Mouse (Mus musculus) C2C12 (cell line): ENCODE data around the gene Micall2. TPM values are rescaled to one million over a fixed set of nuclear protein-coding genes. Genes with fewer than 3 reads are reported as not detected.

ENCODE experiments used
- H3K27me3 ChIP-seq: one replicate; pipeline ENCODE4 v1.6.1; 2011; ENCODE audit not compliant: control insufficient read depth, insufficient read depth, insufficient read length
- H3K36me3 ChIP-seq: one replicate; pipeline ENCODE4 v1.6.1; 2011; ENCODE audit not compliant: control insufficient read depth, insufficient read depth
- H3K4me3 ChIP-seq: one replicate; pipeline ENCODE4 v1.5.1; 2011; ENCODE audit warnings: mild to moderate bottlenecking, control low read depth; ENCODE audit not compliant: poor library complexity, insufficient read depth, severe bottlenecking
- H3K79me2 ChIP-seq: one replicate; pipeline ENCODE4 v1.6.1; 2011; ENCODE audit not compliant: control insufficient read depth, insufficient read depth
- H3K79me3 ChIP-seq: one replicate; pipeline ENCODE4 v1.6.1; 2011; ENCODE audit warnings: low read depth, control low read depth
- H3ac ChIP-seq: one replicate; pipeline ENCODE3; 2011; ENCODE audit warnings: low read depth; ENCODE audit not compliant: control insufficient read depth, insufficient read length
- CEBPB ChIP-seq: IDR thresholded peaks from one replicate; pipeline ENCODE4 v1.6.1; 2011; ENCODE audit warnings: low read depth, mild to moderate bottlenecking, control low read depth, moderate library complexity
- CTCF ChIP-seq: IDR thresholded peaks from one replicate; pipeline ENCODE4 v1.5.1; 2011; ENCODE audit not compliant: control insufficient read depth, insufficient read depth, insufficient read length
- FOSL1 ChIP-seq: IDR thresholded peaks from one replicate; pipeline ENCODE4 v1.8.0; 2011; ENCODE audit warnings: mild to moderate bottlenecking, low read length; ENCODE audit not compliant: poor library complexity, insufficient read depth, severe bottlenecking
- MAX ChIP-seq: IDR thresholded peaks from one replicate; pipeline ENCODE4 v1.6.1; 2011; ENCODE audit warnings: mild to moderate bottlenecking, control low read depth
- MYOD1 ChIP-seq: IDR thresholded peaks from one replicate; pipeline ENCODE4 v1.6.1; 2011; ENCODE audit warnings: low read depth; ENCODE audit not compliant: control insufficient read depth, insufficient read length
- MYOG ChIP-seq: IDR thresholded peaks from one replicate; pipeline ENCODE4 v1.6.1; 2011; ENCODE audit not compliant: control insufficient read depth, insufficient read length; ENCODE audit errors: extremely low read depth
- USF1 ChIP-seq: IDR thresholded peaks from one replicate; pipeline ENCODE4 v1.6.1; 2011; ENCODE audit warnings: low read depth, mild to moderate bottlenecking, control low read depth, moderate library complexity
- polyA plus RNA-seq: library from polyadenylated mRNA; unstranded; fragments of >200 nt; fragmentation: generic; extraction: Trizol; gene quantifications from one replicate; pipeline ENCODE4 v1.2.1, GENCODE M21; 2012; ENCODE audit warnings: missing spikeins

Micall2 gene
- polyA plus RNA-seq, 1 experiment: 9.5 TPM

DNA sequence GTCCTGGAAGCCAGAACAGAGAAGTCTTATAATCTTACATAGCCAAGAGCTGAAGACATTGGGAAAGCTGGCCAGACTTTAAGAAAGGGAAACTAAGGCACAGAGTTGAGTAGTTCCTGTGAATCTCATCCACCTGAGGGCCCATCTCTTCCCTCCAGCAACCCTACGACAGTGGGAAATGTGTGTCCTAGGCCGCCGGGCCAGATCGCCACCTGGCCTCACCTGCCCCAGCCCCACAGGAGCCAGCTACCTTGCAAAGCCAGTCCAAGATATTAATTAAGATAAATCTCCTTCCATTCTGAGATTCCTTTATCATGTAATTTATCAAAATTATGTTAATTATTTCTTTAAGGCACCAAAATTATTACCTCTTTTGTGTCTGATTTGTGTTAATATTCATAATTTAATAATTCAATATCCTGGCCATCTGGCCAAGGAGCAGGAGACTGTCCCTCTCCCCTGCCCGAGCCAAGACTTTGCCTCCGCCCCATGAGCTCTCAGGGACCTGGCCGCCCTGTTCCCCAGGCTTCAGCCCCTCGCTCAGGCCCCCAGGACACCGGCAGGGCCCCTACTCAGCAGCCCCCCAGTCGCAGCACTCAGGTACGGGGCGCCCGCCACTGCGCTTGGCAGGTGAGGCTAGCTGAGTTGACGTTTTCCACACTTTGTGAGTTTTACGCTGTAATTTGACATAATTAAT is 41.7 kb downstream of the Micall2 start:
- H3K79me3 ChIP-seq: no peaks in the 10 kb centered on the region
- H3ac ChIP-seq: no peak overlapping the region
- H3K79me2 ChIP-seq: no peaks in the 10 kb centered on the region
- no peaks in the 10 kb centered on the region for H3K36me3 ChIP-seq
- TF ChIP-seq MAX: no peak
- TF ChIP-seq FOSL1: no peak
- TF ChIP-seq MYOG: no peak
- TF ChIP-seq CTCF: no peak
- TF ChIP-seq MYOD1: no peak
- TF ChIP-seq USF1: no peak
- no peak for TF ChIP-seq CEBPB
- H3K27me3 ChIP-seq: peaks cover 6% of the 10 kb centered on the region
- no peak overlapping the region for H3K4me3 ChIP-seq

DNA sequence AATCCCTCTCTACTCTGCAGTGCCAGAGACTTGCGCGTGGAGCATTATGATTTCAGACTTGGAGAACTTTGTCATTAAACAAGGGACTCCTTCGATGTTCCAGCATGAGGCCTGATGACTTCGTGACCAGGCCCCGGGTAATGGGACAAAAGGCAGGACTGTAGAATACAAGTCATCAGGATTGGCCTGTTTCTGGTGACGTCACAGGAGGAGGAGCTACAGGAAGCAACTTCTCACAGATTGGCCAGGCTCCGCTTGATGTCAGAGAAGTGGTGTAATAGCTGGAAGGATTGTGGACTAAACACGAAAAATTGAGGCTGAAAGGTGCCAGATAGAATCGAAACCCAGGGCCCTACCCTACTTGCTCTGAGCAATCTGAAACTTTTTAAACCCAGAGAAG is 45.3 kb downstream of the Micall2 start:
- Histone ChIP-seq H3K79me3 (no peaks in the 10 kb centered on the region), H3K36me3 (no peaks in the 10 kb centered on the region), H3K27me3 (peaks cover 20% of the 10 kb centered on the region), H3K4me3 (no peak overlapping the region), H3ac (no peak overlapping the region), H3K79me2 (no peaks in the 10 kb centered on the region)
- TF ChIP-seq CEBPB (no peak), USF1 (no peak), MYOD1 (no peak), MAX (no peak), FOSL1 (no peak), CTCF (no peak), MYOG (no peak)

DNA sequence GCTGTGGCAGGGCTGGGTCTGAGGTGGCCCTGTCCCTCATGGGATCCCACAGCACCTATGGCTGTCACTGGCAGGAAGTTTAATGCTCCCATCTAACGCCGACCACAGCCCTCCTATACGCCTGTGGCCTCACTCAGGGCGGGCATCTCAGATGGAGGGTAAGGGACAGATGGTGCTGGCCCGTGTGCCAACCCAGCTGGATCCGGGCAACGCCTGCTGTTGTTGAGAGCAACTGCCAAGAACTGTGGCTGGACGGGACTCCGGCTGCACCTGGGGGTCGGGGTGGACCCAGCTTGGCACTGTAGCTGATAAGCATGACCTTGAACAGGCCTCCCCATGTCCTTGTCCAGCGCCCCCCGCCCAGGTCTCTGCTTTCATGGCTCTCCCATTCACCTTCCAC is 47.8 kb downstream of the Micall2 start:
- H3ac ChIP-seq: no peak overlapping the region
- no peaks in the 10 kb centered on the region for H3K36me3 ChIP-seq
- no peak overlapping the region for H3K4me3 ChIP-seq
- no peaks in the 10 kb centered on the region for H3K79me3 ChIP-seq
- H3K79me2 ChIP-seq: no peaks in the 10 kb centered on the region
- TF ChIP-seq FOSL1: no peak
- no peak for TF ChIP-seq CEBPB
- TF ChIP-seq MAX: no peak
- TF ChIP-seq USF1: no peak
- peaks cover 33% of the 10 kb centered on the region for H3K27me3 ChIP-seq

DNA sequence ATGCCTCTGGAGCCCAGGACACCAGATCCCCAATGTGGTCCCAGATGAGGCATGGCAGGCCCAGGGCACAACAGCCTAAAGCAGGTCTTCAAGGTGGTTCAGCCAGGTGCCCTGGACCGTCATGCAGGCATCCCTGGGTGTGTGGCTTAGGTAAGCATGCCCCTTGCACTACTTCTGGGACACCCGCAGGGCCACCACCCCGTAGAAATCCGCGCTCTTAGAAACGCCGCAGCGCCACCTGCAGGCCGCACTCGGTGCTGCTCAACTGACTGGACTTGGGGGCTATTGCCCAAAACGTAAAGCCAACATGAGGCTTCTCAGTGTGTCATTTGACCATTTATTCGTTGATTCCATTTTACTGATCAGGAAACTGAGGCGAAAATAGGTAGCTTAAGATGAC is 48.5 kb downstream of the Micall2 start:
- H3ac ChIP-seq: no peak overlapping the region
- H3K79me2 ChIP-seq: no peaks in the 10 kb centered on the region
- TF ChIP-seq CTCF (peak; percentile 40), MYOG (no peak)
- H3K4me3 ChIP-seq: no peak overlapping the region
- H3K79me3 ChIP-seq: no peaks in the 10 kb centered on the region
- H3K36me3 ChIP-seq: no peaks in the 10 kb centered on the region
- H3K27me3 ChIP-seq: peaks cover 40% of the 10 kb centered on the region

DNA sequence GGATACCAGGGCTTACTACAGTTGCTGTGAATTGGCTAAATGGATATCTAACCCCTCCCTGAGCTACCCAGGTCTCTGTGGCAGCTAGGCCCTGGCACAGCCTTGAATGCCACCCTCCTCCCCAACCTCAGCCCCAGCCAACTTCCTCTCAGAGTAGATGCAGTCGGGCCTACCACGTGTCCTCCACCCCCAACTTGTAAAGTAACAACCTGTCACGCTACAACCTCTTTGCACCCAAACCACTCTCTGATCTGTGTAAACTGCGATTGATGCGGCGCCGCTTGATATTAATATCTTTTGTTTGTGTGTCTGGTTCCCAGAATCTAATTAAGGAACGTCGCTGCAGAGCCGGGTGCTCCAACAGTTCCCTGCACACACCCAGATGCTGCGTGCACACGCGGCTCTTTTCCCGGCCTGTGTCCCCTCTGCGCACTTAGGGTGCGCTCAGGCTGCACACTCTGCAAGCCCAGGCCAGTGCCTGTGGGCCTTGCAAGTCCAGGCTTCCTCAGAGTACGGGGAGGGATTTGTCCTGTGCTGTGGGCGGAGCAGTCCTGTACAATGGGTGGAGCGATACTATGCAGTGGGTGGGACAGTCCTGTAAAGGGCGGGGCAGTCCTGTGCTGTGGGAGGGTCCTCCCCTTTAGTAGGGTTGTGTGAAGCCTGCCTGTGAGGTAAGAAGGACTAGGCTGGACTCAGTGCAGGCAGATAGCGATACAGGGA is 49.4 kb downstream of the Micall2 start:
- no peaks in the 10 kb centered on the region for H3K79me2 ChIP-seq
- no peaks in the 10 kb centered on the region for H3K79me3 ChIP-seq
- H3K4me3 ChIP-seq: no peak overlapping the region
- TF ChIP-seq MAX (no peak), CTCF (no peak), USF1 (no peak)
- H3K27me3 ChIP-seq: peaks cover 46% of the 10 kb centered on the region
- H3K36me3 ChIP-seq: no peaks in the 10 kb centered on the region
- no peak overlapping the region for H3ac ChIP-seq

DNA sequence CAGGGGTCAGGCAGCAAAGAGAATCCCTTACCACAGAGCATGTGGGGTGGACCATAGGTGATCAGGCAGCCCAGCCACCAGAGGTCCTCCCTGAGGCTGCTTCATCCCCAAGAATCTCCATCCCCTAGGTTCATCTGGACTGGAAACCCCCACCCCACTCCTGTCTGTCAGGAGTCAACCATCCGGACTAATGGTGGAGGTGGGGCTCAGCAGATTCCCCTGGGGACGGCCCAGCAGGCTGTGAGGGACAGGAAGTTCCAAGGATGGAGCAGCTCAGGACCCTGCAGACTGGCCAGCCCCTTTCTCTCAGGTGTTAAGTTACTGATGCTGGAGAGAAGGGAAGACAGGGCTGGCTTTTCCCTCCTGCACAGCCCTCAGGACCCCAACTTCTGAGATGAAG is 52.9 kb downstream of the Micall2 start:
- H3K27me3 ChIP-seq: peaks cover 55% of the 10 kb centered on the region
- no peaks in the 10 kb centered on the region for H3K79me2 ChIP-seq
- TF ChIP-seq CTCF: no peak
- TF ChIP-seq MAX: no peak
- TF ChIP-seq FOSL1: no peak
- no peaks in the 10 kb centered on the region for H3K36me3 ChIP-seq
- no peak overlapping the region for H3ac ChIP-seq
- no peaks in the 10 kb centered on the region for H3K79me3 ChIP-seq
- no peak overlapping the region for H3K4me3 ChIP-seq
